Mouse (Mus musculus) heart, postnatal 0 days (tissue): Measurements from ENCODE around the gene Eif2s1. TPM values are rescaled to one million over a fixed set of nuclear protein-coding genes. Genes with fewer than 3 reads are reported as not detected.

Experiments used
- ATAC-seq: fragments of 200-750 bp; cut with Nextera tagmentation; 2 replicates; pipeline ENCODE4 v1.8.0; 2017; ENCODE audit warnings: low read depth, moderate number of reproducible peaks, moderate library complexity; ENCODE audit not compliant: insufficient read depth
- DNase-seq: peaks from one replicate; pipeline ENCODE4 v3.0.0-alpha.2; 2016; ENCODE audit warnings: low spot score
- H3K27ac ChIP-seq: fragments of 300-500 bp; sonication (generic); 2 replicates; pipeline ENCODE4 v1.5.1; 2014; ENCODE audit warnings: low read depth, mild to moderate bottlenecking
- H3K27me3 ChIP-seq: fragments of 300-500 bp; sonication (generic); 2 replicates; pipeline ENCODE4 v1.6.1; 2014; ENCODE audit warnings: low read length, mixed read lengths; ENCODE audit not compliant: control insufficient read depth, insufficient read depth
- H3K36me3 ChIP-seq: fragments of 300-500 bp; sonication (generic); replicated peaks from 2 replicates; pipeline ENCODE4 v1.6.1; 2014; ENCODE audit warnings: low read length, mixed read lengths; ENCODE audit not compliant: control insufficient read depth, insufficient read depth
- H3K4me1 ChIP-seq: fragments of 300-500 bp; sonication (generic); 2 replicates; pipeline ENCODE4 v1.6.1; 2014; ENCODE audit warnings: antibody characterized with exemption; ENCODE audit not compliant: control insufficient read depth, insufficient read depth
- H3K4me2 ChIP-seq: fragments of 300-500 bp; sonication (generic); 2 replicates; pipeline ENCODE4 v1.6.1; 2014; ENCODE audit warnings: low read depth, mild to moderate bottlenecking, low read length, moderate library complexity
- H3K4me3 ChIP-seq: fragments of 300-500 bp; sonication (generic); 2 replicates; pipeline ENCODE4 v1.5.1; 2014; ENCODE audit warnings: low read depth, low read length
- H3K9ac ChIP-seq: fragments of 300-500 bp; sonication (generic); replicated peaks from 2 replicates; pipeline ENCODE4 v1.6.1; 2014; ENCODE audit warnings: low read depth, low read length, mixed read lengths
- H3K9me3 ChIP-seq: fragments of 300-500 bp; sonication (generic); replicated peaks from 2 replicates; pipeline ENCODE4 v1.6.1; 2016; ENCODE audit warnings: low read length; ENCODE audit not compliant: control insufficient read depth
- CTCF ChIP-seq: IDR thresholded peaks from 2 replicates; pipeline ENCODE4 v1.5.1; 2016; ENCODE audit warnings: antibody characterized with exemption, control low read depth, low read depth
- EP300 ChIP-seq: IDR thresholded peaks from 2 replicates; pipeline ENCODE4 v1.6.1; 2016; ENCODE audit warnings: antibody characterized with exemption, low read depth
- WGBS: fragments of 180-500 bp; shearing (Covaris S2); extraction: QIAGEN DNeasy Blood & Tissue Kit; methylation state at CpG from one replicate; pipeline ENCODE4 v1.1.7; 2014; 5-methylcytosine and 5-hydroxymethylcytosine counted together
- polyA plus RNA-seq: library from polyadenylated mRNA; unstranded; fragments of >200 nt; fragmentation: Nextera tagmentation; extraction: Ambion mirVana; gene quantifications from 2 replicates; pipeline ENCODE4 v1.2.1, GENCODE M21; 2015
- total RNA-seq: library from RNA; depleted of rRNA; stranded (reverse); fragments of >200 nt; gene quantifications from 2 replicates; pipeline ENCODE4 v1.2.3, GENCODE M21; 2014; ENCODE audit warnings: low replicate concordance

The Eif2s1 gene
- total and polyA plus RNA-seq, 2 experiments from 2014 or later, result 37.7 to 101 TPM

DNA sequence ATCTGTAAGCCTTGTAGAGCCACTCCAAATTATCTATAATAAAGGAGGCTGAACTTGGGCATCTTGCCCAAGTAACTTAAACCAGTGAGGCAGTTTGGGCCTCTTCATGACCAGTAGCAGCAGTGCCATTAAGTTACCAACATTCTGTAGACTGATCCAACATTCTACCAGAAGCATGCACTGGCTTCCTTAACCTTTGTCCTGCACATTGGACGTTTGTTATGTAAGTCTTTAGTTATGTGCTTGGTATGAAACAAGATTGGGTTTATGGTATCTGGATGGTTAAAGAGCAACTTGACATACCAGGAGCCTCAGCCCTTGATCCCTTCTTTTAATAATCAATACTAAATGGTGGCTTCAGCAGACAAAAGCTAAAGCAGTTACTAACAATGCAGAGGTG lies 28.4 kb downstream of the Eif2s1 start:
- TF ChIP-seq CTCF (no peak), EP300 (no peak)

GRCm38 (mm10) chr12:78891149-78891548 lies 29.5 kb downstream of the Eif2s1 start:
- no peak for ATAC-seq
- Histone ChIP-seq H3K36me3 (peaks cover 8% of the 10 kb centered on the region; the same call in 1 of the 2 replicates), H3K9me3 (no peaks in the 10 kb centered on the region), H3K9ac (no peak overlapping the region), H3K27ac (no peak overlapping the region), H3K4me2 (no peak overlapping the region), H3K4me3 (no peak overlapping the region), H3K4me1 (0 out of 2 replicates have a peak, but pooled peaks cover 12% of the 10 kb centered on the region), H3K27me3 (no peaks in the 10 kb centered on the region)
- no peak for TF ChIP-seq EP300
- no peak for TF ChIP-seq CTCF
- DNase-seq, result no peak
- 75% methylated on average over 2 of the region's 2 CpGs for WGBS

More for the DNA sequence above, 28.4 kb downstream of the Eif2s1 start:
- H3K27ac ChIP-seq, result no peak overlapping the region
- H3K9me3 ChIP-seq, result no peaks in the 10 kb centered on the region
- H3K27me3 ChIP-seq, result no peaks in the 10 kb centered on the region
- no peak for DNase-seq
- WGBS, result 39% methylated on average over 1 of the region's 1 CpGs
- H3K9ac ChIP-seq, result no peak overlapping the region
- H3K4me3 ChIP-seq, result no peak overlapping the region
- H3K4me2 ChIP-seq, result no peak overlapping the region
- H3K36me3 ChIP-seq, result peaks cover 16% of the 10 kb centered on the region; the same call in 1 of the 2 replicates
- 0 out of 2 replicates have a peak, but pooled peaks cover 12% of the 10 kb centered on the region for H3K4me1 ChIP-seq
- no peak for ATAC-seq

- WGBS, result 80% methylated on average over 1 of the region's 1 CpGs
- H3K4me2 ChIP-seq, result no peak overlapping the region
- no peak overlapping the region for H3K4me3 ChIP-seq
- ATAC-seq (no peak), DNase-seq (no peak)
- no peak overlapping the region for H3K9ac ChIP-seq
- H3K4me1 ChIP-seq, result no peaks in the 10 kb centered on the region
- H3K27me3 ChIP-seq, result no peaks in the 10 kb centered on the region
- H3K27ac ChIP-seq, result no peak overlapping the region
- no peaks in the 10 kb centered on the region for H3K9me3 ChIP-seq
- TF ChIP-seq EP300 (no peak), CTCF (no peak)
- no peaks in the 10 kb centered on the region for H3K36me3 ChIP-seq
Measured at GRCm38 (mm10) chr12:78897861-78898260, 36.2 kb downstream of the Eif2s1 start.

DNA sequence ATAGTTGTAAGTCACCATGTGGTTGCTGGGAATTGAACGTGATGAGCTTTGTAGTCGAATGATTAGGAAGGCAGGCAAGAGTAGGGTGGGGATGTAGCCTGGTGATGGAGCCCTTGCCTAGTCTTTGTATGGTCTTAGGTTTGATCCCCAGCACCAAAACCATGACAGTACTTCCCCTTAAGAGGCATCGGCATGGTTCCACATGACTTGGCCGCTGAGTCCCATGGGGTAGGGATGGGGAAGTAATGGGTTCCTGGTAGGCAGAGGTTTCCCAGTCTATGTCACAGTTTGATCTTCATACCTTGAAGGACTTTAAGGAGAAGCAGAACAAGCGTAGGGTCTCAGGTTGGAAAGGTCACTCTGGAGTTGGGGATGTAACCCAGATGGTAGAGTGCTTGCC lies 39.8 kb downstream of the Eif2s1 start:
- Histone ChIP-seq H3K36me3 (no peaks in the 10 kb centered on the region), H3K27me3 (no peaks in the 10 kb centered on the region), H3K27ac (no peak overlapping the region), H3K4me2 (no peak overlapping the region), H3K9me3 (no peaks in the 10 kb centered on the region), H3K4me1 (no peaks in the 10 kb centered on the region), H3K4me3 (no peak overlapping the region), H3K9ac (no peak overlapping the region)
- TF ChIP-seq EP300 (no peak), CTCF (no peak)
- ATAC-seq, result no peak
- no peak for DNase-seq
- 80% methylated on average over 5 of the region's 5 CpGs for WGBS

DNA sequence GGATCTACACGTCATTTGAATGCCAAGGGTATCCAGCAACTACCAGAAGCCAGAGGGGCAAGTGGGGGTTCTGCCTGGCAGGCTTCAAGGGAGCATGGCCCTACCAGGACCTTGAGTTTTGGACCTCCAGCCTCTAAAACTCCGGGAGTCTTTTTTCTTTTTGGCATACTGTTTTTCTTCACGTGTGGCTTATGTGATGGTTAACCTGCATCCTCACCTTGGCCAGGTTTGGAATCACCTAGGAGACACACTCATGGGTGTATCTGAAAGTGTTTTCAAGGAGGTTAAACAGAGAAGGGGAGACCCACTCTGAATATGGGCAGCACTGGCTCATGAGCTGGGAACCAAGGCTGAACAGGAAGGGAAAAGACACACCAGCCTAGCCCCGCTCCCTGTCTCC lies 41.7 kb downstream of the Eif2s1 start:
- TF ChIP-seq EP300, result no peak
- TF ChIP-seq CTCF, result no peak
- H3K4me3 ChIP-seq, result no peak overlapping the region
- no peaks in the 10 kb centered on the region for H3K27me3 ChIP-seq
- DNase-seq (no peak), ATAC-seq (no peak)
- H3K4me2 ChIP-seq, result no peak overlapping the region
- no peaks in the 10 kb centered on the region for H3K9me3 ChIP-seq
- H3K36me3 ChIP-seq, result no peaks in the 10 kb centered on the region
- H3K9ac ChIP-seq, result no peak overlapping the region
- no peak overlapping the region for H3K27ac ChIP-seq
- 79% methylated on average over 4 of the region's 4 CpGs for WGBS
- peaks cover 5% of the 10 kb centered on the region for H3K4me1 ChIP-seq

- H3K4me3 ChIP-seq, result no peak overlapping the region
Measured at GRCm38 (mm10) chr12:78904499-78904898, 42.9 kb downstream of the Eif2s1 start.

More at GRCm38 (mm10) chr12:78904499-78904898, 42.9 kb downstream of the Eif2s1 start:
- Histone ChIP-seq H3K27ac (no peak overlapping the region), H3K9ac (no peak overlapping the region), H3K4me1 (peaks cover 5% of the 10 kb centered on the region), H3K27me3 (no peaks in the 10 kb centered on the region), H3K4me2 (no peak overlapping the region), H3K36me3 (no peaks in the 10 kb centered on the region), H3K9me3 (no peaks in the 10 kb centered on the region; the same call in 1 of the 2 replicates)
- ATAC-seq (no peak), DNase-seq (no peak)
- no peak for TF ChIP-seq EP300
- no peak for TF ChIP-seq CTCF
- 80% methylated on average over 7 of the region's 7 CpGs for WGBS
